Mouse (Mus musculus) midbrain, embryonic 11.5 days (tissue): ENCODE data around the gene Nat8f4. TPM values are rescaled to one million over a fixed set of nuclear protein-coding genes. Genes with fewer than 3 reads are reported as not detected.
A peak's percentile ranks its signal among the peaks of the same experiment; 100 is the strongest.
"Not testable (repeated sequence)": the region's sequence is repeated elsewhere in the genome, so short reads cannot be mapped to it uniquely, and the experiment has no call there.

Source experiments
- ATAC-seq: fragments of 200-750 bp; cut with Nextera tagmentation; 2 replicates; pipeline ENCODE4 v1.8.0; 2017; ENCODE audit warnings: moderate TSS enrichment, moderate library complexity; ENCODE audit not compliant: low FRiP score
- DNase-seq: peaks from one replicate; pipeline ENCODE4 v3.0.0; 2015; ENCODE audit warnings: low spot score; ENCODE audit errors: missing footprints
- H3K27ac ChIP-seq: fragments of 300-500 bp; sonication (generic); 2 replicates; pipeline ENCODE4 v1.5.1; 2014; ENCODE audit warnings: low read depth, low read length
- H3K27me3 ChIP-seq: fragments of 300-500 bp; sonication (generic); 2 replicates; pipeline ENCODE4 v1.6.1; 2014; ENCODE audit warnings: mild to moderate bottlenecking, low read length, moderate library complexity, mixed read lengths; ENCODE audit not compliant: control insufficient read depth, insufficient read depth
- H3K36me3 ChIP-seq: fragments of 300-500 bp; sonication (generic); 2 replicates; pipeline ENCODE4 v1.6.1; 2014; ENCODE audit warnings: mild to moderate bottlenecking, low read length, moderate library complexity, mixed read lengths; ENCODE audit not compliant: control insufficient read depth, insufficient read depth
- H3K4me1 ChIP-seq: fragments of 300-500 bp; sonication (generic); 2 replicates; pipeline ENCODE4 v1.6.1; 2014; ENCODE audit warnings: low read length; ENCODE audit not compliant: control insufficient read depth, insufficient read depth
- H3K4me2 ChIP-seq: fragments of 300-500 bp; sonication (generic); 2 replicates; pipeline ENCODE4 v1.6.1; 2014; ENCODE audit warnings: mild to moderate bottlenecking, moderate library complexity
- H3K4me3 ChIP-seq: fragments of 300-500 bp; sonication (generic); 2 replicates; pipeline ENCODE4 v1.5.1; 2014; ENCODE audit warnings: low read depth, low read length
- H3K9ac ChIP-seq: fragments of 300-500 bp; sonication (generic); 2 replicates; pipeline ENCODE4 v1.6.1; 2014; ENCODE audit warnings: low read length
- H3K9me3 ChIP-seq: fragments of 300-500 bp; sonication (generic); 2 replicates; pipeline ENCODE4 v1.6.1; 2016; ENCODE audit warnings: low read length; ENCODE audit not compliant: control insufficient read depth
- WGBS: fragments of 180-500 bp; shearing (Covaris S2); extraction: QIAGEN DNeasy Blood & Tissue Kit; methylation state at CpG from one replicate; pipeline ENCODE4 v1.1.7; 2014; 5-methylcytosine and 5-hydroxymethylcytosine counted together
- polyA plus RNA-seq: library from polyadenylated mRNA; unstranded; fragments of >200 nt; fragmentation: Nextera tagmentation; extraction: Ambion mirVana; gene quantifications from 2 replicates; pipeline ENCODE4 v1.2.1, GENCODE M21; 2014

Nat8f4 gene
- polyA plus RNA-seq, result 6.0 and 7.0 TPM in 2 replicates

GRCm38 (mm10) chr6:85904642-85905061 is at the start of gene Nat8f4:
Nat8f4 (minus strand) TSS chr6:85904884.
- not testable (repeated sequence) for H3K27ac ChIP-seq, H3K9me3 ChIP-seq, H3K36me3 ChIP-seq, H3K4me1 ChIP-seq, H3K9ac ChIP-seq, H3K27me3 ChIP-seq
- WGBS, result 11% methylated on average over 20 of the region's 20 CpGs
- ATAC-seq (peak; percentile 81), DNase-seq (peak; percentile 94)
- Histone ChIP-seq H3K4me3 (peak within 1 kb of the TSS; percentile 17; the same call in 1 of the 2 replicates), H3K4me2 (peak within 1 kb of the TSS; percentile 32; the same call in 1 of the 2 replicates)

DNA sequence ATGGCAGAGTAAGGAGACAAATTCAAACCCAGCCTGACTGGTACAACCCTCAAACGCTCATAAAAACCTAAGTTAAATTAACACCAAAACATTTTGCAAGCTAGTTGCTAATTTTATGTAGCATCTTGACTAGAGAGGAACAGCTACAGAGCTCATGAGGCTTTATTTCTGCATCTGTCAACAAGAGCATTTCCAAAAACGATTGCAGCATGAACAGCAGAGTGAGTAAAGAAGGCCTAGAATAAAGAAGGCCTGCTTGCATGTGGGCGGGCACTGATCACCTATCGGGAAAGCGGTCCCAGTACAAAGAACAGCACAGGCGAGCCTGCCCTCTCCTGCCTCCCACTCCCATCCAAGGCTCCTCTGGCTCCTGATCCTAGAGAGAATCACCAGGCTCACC is 43.9 kb upstream of the Nat8f4 start:
- Histone ChIP-seq H3K36me3 (peaks cover 39% of the 10 kb centered on the region), H3K27me3 (no peaks in the 10 kb centered on the region), H3K27ac (no peak overlapping the region), H3K9ac (no peak overlapping the region), H3K4me2 (no peak overlapping the region), H3K4me1 (no peaks in the 10 kb centered on the region), H3K4me3 (no peak overlapping the region), H3K9me3 (no peaks in the 10 kb centered on the region)
- ATAC-seq, result no peak
- whole genome bisulfite sequencing, result 81% methylated on average over 6 of the region's 6 CpGs
- DNase-seq, result no peak

DNA sequence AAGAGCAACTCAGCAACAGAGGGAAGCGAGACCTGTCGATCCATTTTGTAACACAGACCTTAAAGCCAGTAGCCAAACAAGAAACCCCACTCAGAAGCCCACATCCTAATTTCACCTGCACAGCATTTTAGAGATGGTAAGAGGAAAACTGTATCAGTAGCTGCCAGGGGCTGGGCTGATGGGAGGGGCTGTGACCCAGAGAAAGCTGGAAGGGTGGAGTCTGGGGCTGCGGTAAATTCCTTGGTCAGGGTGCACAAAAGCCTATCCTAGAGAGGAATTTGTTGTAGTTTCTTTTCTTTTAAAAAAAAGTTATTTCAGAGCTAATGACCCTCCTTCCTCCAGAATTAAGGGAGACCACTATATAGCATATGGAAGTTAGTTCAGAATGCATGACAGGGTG is 37.8 kb upstream of the Nat8f4 start:
- no peak for DNase-seq
- H3K9me3 ChIP-seq, result no peaks in the 10 kb centered on the region
- WGBS, result 95% methylated on average over 3 of the region's 3 CpGs
- H3K27me3 ChIP-seq, result no peaks in the 10 kb centered on the region
- peaks cover 17% of the 10 kb centered on the region for H3K36me3 ChIP-seq
- no peaks in the 10 kb centered on the region for H3K4me1 ChIP-seq
- no peak overlapping the region for H3K27ac ChIP-seq
- H3K4me3 ChIP-seq, result no peak overlapping the region
- H3K9ac ChIP-seq, result no peak overlapping the region
- no peak for ATAC-seq
- no peak overlapping the region for H3K4me2 ChIP-seq

DNA sequence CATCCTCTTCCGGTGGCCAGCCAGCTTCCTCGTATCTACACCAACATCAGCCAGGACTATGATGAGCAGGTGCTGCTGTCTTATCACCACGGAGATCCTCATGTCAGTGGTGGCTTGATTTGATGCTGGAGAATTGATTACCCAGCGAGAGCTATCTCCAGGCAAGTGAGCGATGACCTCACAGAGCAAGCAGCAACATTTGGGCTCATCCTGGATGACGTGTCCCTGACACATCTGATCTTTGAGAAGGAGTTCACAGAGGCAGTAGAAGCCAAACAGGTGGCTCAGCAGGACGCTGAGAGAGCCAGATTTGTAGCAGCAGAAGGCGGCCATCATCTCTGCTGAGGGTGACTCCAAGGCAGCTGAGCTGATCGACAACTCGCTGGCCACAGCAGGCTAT is 34.0 kb upstream of the Nat8f4 start:
- Histone ChIP-seq H3K9ac (no peak overlapping the region), H3K9me3 (no peaks in the 10 kb centered on the region), H3K27ac (no peak overlapping the region), H3K27me3 (no peaks in the 10 kb centered on the region), H3K4me3 (no peak overlapping the region), H3K4me1 (no peaks in the 10 kb centered on the region), H3K4me2 (no peak overlapping the region), H3K36me3 (no peaks in the 10 kb centered on the region; the same call in 1 of the 2 replicates)
- ATAC-seq (no peak), DNase-seq (no peak)
- WGBS, result 82% methylated on average over 10 of the region's 10 CpGs

DNA sequence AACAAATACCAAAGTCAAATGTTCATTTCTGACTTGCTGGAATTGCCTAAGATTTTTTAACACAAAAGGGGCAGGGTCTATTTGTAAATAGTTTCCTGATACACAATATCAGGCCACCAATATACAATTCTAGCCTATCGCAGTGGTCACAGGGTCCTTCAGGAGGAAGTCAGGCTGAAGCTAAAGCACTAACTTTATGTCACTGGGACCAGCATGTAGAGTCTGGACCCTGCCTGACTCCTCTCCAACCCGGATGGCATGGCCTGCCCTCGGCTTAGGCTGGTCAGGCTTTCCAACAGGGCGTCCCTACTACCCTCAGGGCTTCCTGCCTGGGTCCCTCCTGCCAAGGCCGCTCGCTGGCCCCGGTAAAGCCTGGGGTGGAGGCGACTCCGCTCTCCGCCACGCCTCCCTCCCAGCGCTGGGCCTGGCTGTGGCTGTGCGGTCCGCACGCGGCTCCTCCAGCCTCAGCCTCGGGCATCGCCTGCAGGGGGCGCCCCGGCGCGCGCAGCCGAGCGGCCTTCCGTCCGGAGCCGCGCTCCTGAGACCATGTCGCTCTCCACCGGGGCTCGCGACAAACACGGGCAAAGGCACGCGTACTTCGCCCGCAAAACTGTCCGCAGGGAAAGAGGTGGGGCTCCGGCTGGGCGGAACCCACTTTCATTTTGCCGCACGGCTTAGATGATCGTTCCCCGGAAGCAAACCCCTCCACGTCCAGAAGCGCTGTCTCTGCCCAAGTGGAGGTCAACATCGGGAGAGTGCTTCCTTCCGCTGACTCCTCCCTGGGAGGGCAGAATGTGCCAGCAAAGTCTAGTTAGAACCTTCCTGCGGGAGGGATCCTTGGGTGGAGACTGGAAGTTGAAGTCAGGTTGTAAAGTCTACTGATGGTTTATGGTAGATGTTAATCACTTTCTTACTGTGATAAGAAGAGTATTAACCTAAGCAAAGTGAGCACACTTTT is 32.1 kb upstream of the Nat8f4 start:
- peak overlapping the region; percentile 42 for H3K4me2 ChIP-seq
- not testable (repeated sequence) for H3K36me3 ChIP-seq, H3K4me1 ChIP-seq, H3K9me3 ChIP-seq, H3K27me3 ChIP-seq, H3K27ac ChIP-seq
- WGBS, result 2% methylated on average over 49 of the region's 50 CpGs
- H3K4me3 ChIP-seq, result peak overlapping the region; percentile 28
- H3K9ac ChIP-seq, result peak overlapping the region; percentile 57; the same call in 1 of the 2 replicates
- DNase-seq (peak; percentile 97), ATAC-seq (peak; percentile 97)

DNA sequence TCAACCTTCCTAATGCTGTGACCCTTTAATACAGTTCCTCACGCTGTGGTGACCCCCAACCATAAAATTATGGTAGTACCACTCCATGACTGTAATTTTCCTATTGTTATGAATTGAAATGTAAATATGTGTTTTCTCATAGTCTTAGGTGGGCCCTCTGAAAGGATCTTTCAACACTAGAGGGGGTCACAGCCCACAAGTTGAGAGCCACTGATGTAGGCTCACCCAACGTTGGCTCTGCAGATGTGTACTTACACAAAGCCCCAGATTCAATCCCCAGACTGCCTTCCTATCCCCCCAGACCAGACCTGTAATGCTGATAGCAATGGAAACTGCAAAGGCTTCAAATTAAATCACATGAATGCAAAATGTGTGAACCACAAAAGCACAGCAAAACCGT is 31.0 kb upstream of the Nat8f4 start:
- H3K4me3 ChIP-seq, result no peak overlapping the region
- ATAC-seq, result no peak
- H3K4me1 ChIP-seq, result no peaks in the 10 kb centered on the region
- 62% methylated on average over 3 of the region's 3 CpGs for WGBS
- H3K36me3 ChIP-seq, result no peaks in the 10 kb centered on the region
- H3K4me2 ChIP-seq, result no peak overlapping the region
- H3K9ac ChIP-seq, result no peak overlapping the region
- no peaks in the 10 kb centered on the region for H3K9me3 ChIP-seq
- H3K27me3 ChIP-seq, result no peaks in the 10 kb centered on the region
- no peak for DNase-seq
- H3K27ac ChIP-seq, result no peak overlapping the region

GRCm38 (mm10) chr6:85934047-85934446 is 29.4 kb upstream of the Nat8f4 start:
- Histone ChIP-seq H3K27ac (no peak overlapping the region), H3K9me3 (no peaks in the 10 kb centered on the region), H3K27me3 (no peaks in the 10 kb centered on the region), H3K9ac (no peak overlapping the region), H3K4me3 (no peak overlapping the region), H3K36me3 (no peaks in the 10 kb centered on the region), H3K4me2 (no peak overlapping the region), H3K4me1 (no peaks in the 10 kb centered on the region)
- ATAC-seq (no peak), DNase-seq (no peak)
- WGBS, result 85% methylated on average over 8 of the region's 8 CpGs

- ATAC-seq, result no peak
Measured at GRCm38 (mm10) chr6:85929312-85929711, 24.6 kb upstream of the Nat8f4 start.

More at GRCm38 (mm10) chr6:85929312-85929711, 24.6 kb upstream of the Nat8f4 start:
- WGBS, result 81% methylated on average over 1 of the region's 1 CpGs
- Histone ChIP-seq H3K4me3 (no peak overlapping the region), H3K4me1 (no peaks in the 10 kb centered on the region), H3K9ac (no peak overlapping the region), H3K9me3 (no peaks in the 10 kb centered on the region), H3K36me3 (0 out of 2 replicates have a peak, but pooled peaks cover 2% of the 10 kb centered on the region), H3K27me3 (no peaks in the 10 kb centered on the region), H3K27ac (no peak overlapping the region), H3K4me2 (no peak overlapping the region)
- DNase-seq, result no peak
